Mouse (Mus musculus) central nervous system, embryonic 11.5 days (tissue): ENCODE data around the gene Gm11595. TPM values are rescaled to one million over a fixed set of nuclear protein-coding genes. Genes with fewer than 3 reads are reported as not detected.

ENCODE experiments used
- polyA plus RNA-seq: library from polyadenylated mRNA; depleted of rRNA; stranded (reverse); fragments of >200 nt; gene quantifications from 2 replicates; pipeline ENCODE4 v1.2.3, GENCODE M21; 2012; rRNA removed

Gm11595 gene
- polyA plus RNA-seq, result not detected in 2 replicates

DNA sequence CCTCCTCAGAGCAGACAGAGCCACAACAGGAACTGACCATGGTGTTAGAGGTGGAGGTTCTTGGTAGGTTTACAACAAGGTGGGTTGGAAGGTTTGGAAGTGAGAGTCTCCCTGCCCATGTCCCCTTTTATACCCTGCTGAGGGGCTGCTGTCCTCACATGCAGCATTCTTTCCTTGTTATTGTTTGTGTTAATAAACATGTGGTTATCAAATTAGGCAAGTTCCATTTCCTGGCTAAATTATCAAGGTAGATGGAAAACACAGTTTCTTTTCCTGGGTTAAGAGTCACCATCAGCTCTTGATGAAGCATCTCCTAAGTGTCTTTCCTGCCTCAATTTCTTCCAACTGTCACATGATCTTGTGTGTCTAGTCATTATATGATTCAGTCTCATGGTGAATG is at the start of gene Gm11595:
Gm11595 (minus strand) TSS at position 101 of the 400 bp plus-strand sequence.

DNA sequence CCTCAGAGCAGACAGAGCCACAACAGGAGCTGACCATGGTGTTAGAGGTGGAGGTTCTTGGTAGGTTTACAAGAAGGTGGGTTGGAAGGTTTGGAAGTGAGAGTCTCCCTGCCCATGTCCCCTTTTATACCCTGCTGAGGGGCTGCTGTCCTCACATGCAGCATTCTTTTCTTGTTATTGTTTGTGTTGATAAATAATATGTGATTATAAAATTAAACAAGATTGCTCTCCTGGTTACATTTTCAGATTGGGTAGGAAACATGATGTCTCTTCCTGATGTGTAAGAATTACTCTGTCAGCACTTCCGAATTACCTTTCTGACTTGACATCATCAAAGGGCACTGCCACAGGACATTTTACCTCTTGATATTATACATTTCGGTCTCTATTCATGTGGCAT is 42.9 kb upstream of the Gm11595 start, which contains the start of gene Gm11564:
Gm11564 (minus strand) TSS at position 101 of the 400 bp plus-strand sequence.

DNA sequence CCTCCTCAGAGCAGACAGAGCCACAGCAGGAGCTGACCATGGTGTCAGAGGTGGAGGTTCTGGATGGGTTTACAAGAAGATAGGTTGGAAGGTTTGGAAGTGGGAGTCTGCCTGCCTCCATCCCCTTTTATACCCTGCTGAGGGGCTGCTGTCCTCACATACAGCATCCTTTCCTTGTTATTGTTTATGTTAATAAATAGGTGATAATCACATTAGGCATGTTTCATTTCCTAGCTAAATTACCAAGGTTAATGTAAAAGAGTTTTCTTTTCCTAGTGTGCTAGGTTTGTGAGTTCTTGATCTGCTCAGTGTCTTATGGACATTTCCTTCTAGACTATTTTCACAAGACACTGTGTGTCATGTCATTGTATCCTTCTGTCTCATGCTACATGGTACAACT is 37.1 kb upstream of the Gm11595 start, which contains the start of gene Krtap4-13:
Krtap4-13 (minus strand) TSS at position 101 of the 400 bp plus-strand sequence.

DNA sequence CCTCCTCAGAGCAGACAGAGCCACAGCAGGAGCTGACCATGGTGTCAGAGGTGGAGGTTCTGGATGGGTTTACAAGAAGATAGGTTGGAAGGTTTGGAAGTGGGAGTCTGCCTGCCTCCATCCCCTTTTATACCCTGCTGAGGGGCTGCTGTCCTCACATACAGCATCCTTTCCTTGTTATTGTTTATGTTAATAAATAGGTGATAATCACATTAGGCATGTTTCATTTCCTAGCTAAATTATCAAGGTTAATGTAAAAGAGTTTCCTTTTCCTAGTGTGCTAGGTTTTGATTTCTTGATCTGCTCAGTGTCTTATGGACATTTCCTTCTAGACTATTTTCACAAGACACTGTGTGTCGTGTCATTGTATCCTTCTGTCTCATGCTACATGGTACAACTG is 31.6 kb upstream of the Gm11595 start, which contains the start of gene Gm11554:
Gm11554 (minus strand) TSS at position 101 of the 400 bp plus-strand sequence.

DNA sequence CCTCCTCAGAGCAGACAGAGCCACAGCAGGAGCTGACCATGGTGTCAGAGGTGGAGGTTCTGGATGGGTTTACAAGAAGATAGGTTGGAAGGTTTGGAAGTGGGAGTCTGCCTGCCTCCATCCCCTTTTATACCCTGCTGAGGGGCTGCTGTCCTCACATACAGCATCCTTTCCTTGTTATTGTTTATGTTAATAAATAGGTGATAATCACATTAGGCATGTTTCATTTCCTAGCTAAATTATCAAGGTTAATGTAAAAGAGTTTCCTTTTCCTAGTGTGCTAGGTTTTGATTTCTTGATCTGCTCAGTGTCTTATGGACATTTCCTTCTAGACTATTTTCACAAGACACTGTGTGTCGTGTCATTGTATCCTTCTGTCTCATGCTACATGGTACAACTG is 26.1 kb upstream of the Gm11595 start, which contains the start of gene Gm11569:
Gm11569 (minus strand) TSS at position 101 of the 400 bp plus-strand sequence.

DNA sequence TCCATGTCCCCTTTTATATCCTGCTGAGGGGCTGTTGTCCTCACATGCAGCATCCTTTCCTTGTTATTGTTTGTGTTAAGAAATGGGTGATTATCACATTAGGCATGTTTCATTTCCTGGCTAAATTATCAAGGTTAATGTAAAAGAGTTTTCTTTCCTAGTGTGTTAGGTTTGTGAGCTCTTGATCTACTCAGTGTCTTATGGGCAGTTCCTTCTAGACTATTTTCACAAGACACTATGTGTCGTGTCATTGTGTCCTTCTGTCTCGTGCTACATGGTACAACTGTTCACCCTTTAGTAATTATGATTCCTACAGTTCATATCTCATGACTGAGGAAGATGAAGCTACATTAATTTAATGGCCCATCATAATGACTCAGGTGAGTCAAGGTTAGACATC is 20.7 kb upstream of the Gm11595 start, which contains the start of gene Gm11596:
Gm11596 (minus strand) TSS at position 101 of the 400 bp plus-strand sequence.

DNA sequence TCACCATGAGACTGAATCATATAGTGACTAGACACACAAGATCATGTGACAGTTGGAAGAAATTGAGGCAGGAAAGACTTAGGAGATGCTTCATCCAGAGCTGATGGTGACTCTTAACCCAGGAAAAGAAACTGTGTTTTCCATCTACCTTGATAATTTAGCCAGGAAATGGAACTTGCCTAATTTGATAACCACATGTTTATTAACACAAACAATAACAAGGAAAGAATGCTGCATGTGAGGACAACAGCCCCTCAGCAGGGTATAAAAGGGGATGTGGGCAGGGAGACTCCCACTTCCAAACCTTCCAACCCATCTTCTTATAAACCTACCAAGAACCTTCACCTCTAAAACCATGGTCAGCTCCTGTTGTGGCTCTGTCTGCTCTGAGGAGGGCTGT is 12.2 kb upstream of the Gm11595 start, which contains the start of gene Krtap4-9:
Krtap4-9 (plus strand) TSS at position 301 of the 400 bp plus-strand sequence.

DNA sequence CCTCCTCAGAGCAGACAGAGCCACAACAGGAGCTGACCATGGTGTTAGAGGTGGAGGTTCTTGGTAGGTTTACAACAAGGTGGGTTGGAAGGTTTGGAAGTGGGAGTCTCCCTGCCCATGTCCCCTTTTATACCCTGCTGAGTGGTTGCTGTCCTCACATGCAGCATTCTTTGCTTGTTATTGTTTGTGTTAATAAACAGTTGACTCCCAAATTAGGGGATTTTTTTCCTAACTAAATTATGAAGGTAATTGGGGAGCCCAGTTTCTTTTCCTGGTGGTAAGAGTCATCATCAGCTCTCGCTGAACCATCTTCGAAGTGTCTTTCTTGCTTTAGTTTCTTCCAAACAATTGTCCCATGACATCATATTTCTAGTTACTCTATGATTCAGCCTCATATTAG is 7.9 kb upstream of the Gm11595 start, which contains the start of gene Krtap4-8:
Krtap4-8 (minus strand) TSS at position 101 of the 400 bp plus-strand sequence.

DNA sequence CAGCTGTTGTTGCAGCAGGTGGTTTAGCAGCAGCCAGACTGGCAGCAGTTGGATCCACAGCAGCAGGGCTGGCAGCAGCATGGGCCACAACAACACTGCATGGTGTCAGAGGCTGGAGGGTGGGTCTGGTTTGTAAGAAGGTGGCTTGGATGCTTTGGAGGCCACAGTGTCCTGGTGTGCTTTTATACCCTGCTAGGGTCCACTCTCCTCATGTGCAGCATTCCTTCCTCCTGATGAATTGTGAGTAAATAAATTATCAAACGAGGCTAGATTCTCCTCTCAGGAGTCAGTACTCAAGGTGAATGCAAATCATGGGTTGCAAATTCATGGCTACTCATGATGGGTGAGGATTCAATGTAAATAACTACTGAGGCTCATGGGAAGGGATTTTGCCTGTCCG is 38.5 kb downstream of the Gm11595 start, which contains the start of gene Gm14180:
Gm14180 (minus strand) TSS at position 101 of the 400 bp plus-strand sequence.

Other genes starting within 250 kb of the Gm11595 start
- gene Krt40, start 229.8 kb downstream of the Gm11595 start, polyA plus RNA-seq, result 0.07 TPM in 1 of 2 replicates, not detected in the other
- not detected in 2 replicates for gene Krtap3-3, start 222.0 kb downstream of the Gm11595 start, polyA plus RNA-seq
- gene Krtap3-2, start 216.1 kb downstream of the Gm11595 start, polyA plus RNA-seq, result not detected in 2 replicates
- not detected in 2 replicates for gene Gm11939, start 213.4 kb downstream of the Gm11595 start, polyA plus RNA-seq
- gene Krtap3-1, start 206.3 kb downstream of the Gm11595 start, polyA plus RNA-seq, result not detected in 2 replicates
- not detected in 2 replicates for gene Krtap1-5, start 191.9 kb downstream of the Gm11595 start, polyA plus RNA-seq
- not detected in 2 replicates for gene Krtap1-4, start 189.3 kb downstream of the Gm11595 start, polyA plus RNA-seq
- gene Krtap1-3, start 181.6 kb downstream of the Gm11595 start, polyA plus RNA-seq, result not detected in 2 replicates
- not detected in 2 replicates for gene Krtap9-3, start 174.8 kb downstream of the Gm11595 start, polyA plus RNA-seq
- gene Gm11938, start 169.6 kb downstream of the Gm11595 start, polyA plus RNA-seq, result not detected in 2 replicates
- not detected in 2 replicates for gene Gm11937, start 162.7 kb downstream of the Gm11595 start, polyA plus RNA-seq
- gene Krtap2-4, start 158.1 kb downstream of the Gm11595 start, polyA plus RNA-seq, result not detected in 2 replicates
- not detected in 2 replicates for gene Gm11562, start 152.5 kb downstream of the Gm11595 start, polyA plus RNA-seq
- gene Krtap4-1, start 144.7 kb downstream of the Gm11595 start, polyA plus RNA-seq, result not detected in 2 replicates
- gene Krtap4-2, start 137.8 kb downstream of the Gm11595 start, polyA plus RNA-seq, result not detected in 2 replicates
- gene Krtap4-7, start 128.8 kb downstream of the Gm11595 start, polyA plus RNA-seq, result not detected in 2 replicates
- not detected in 2 replicates for gene Gm11555, start 122.7 kb downstream of the Gm11595 start, polyA plus RNA-seq
- gene Gm11563, start 114.0 kb downstream of the Gm11595 start, polyA plus RNA-seq, result not detected in 2 replicates
- not detected in 2 replicates for gene Krtap4-6, start 107.0 kb downstream of the Gm11595 start, polyA plus RNA-seq
- not detected in 2 replicates for gene Gm14190, start 82.2 kb downstream of the Gm11595 start, polyA plus RNA-seq
- gene Gm14180, start 38.6 kb downstream of the Gm11595 start, polyA plus RNA-seq, result not detected in 2 replicates
- not detected in 2 replicates for gene Krtap4-8, start 7.8 kb upstream of the Gm11595 start, polyA plus RNA-seq
- not detected in 2 replicates for gene Krtap4-9, start 12.3 kb upstream of the Gm11595 start, polyA plus RNA-seq
- gene Gm11596, start 20.6 kb upstream of the Gm11595 start, polyA plus RNA-seq, result not detected in 2 replicates
- not detected in 2 replicates for gene Gm11569, start 26.0 kb upstream of the Gm11595 start, polyA plus RNA-seq
- not detected in 2 replicates for gene Gm11554, start 31.5 kb upstream of the Gm11595 start, polyA plus RNA-seq
- gene Krtap4-13, start 37.0 kb upstream of the Gm11595 start, polyA plus RNA-seq, result not detected in 2 replicates
- not detected in 2 replicates for gene Gm11564, start 42.8 kb upstream of the Gm11595 start, polyA plus RNA-seq
- gene 2300003K06Rik, start 65.2 kb upstream of the Gm11595 start, polyA plus RNA-seq, result not detected in 2 replicates
- gene Krtap4-16, start 78.7 kb upstream of the Gm11595 start, polyA plus RNA-seq, result not detected in 2 replicates
- gene Gm11568, start 85.0 kb upstream of the Gm11595 start, polyA plus RNA-seq, result not detected in 2 replicates
- not detected in 2 replicates for gene Gm11559, start 91.6 kb upstream of the Gm11595 start, polyA plus RNA-seq
- not detected in 2 replicates for gene Krtap9-1, start 100.5 kb upstream of the Gm11595 start, polyA plus RNA-seq
- gene Gm11567, start 106.3 kb upstream of the Gm11595 start, polyA plus RNA-seq, result not detected in 2 replicates
- gene Krtap31-1, start 135.0 kb upstream of the Gm11595 start, polyA plus RNA-seq, result not detected in 2 replicates
- not detected in 2 replicates for gene Gm11565, start 141.8 kb upstream of the Gm11595 start, polyA plus RNA-seq
- not detected in 2 replicates for gene Krtap31-2, start 163.4 kb upstream of the Gm11595 start, polyA plus RNA-seq
- gene Krtap9-5, start 175.6 kb upstream of the Gm11595 start, polyA plus RNA-seq, result not detected in 2 replicates
- not detected in 2 replicates for gene Krtap29-1, start 206.1 kb upstream of the Gm11595 start, polyA plus RNA-seq
- not detected in 2 replicates for gene Krtap16-1, start 213.7 kb upstream of the Gm11595 start, polyA plus RNA-seq
- not detected in 2 replicates for gene Krtap17-1, start 221.1 kb upstream of the Gm11595 start, polyA plus RNA-seq
- gene Krt33a, start 243.3 kb upstream of the Gm11595 start, polyA plus RNA-seq, result not detected in 2 replicates